Mouse (Mus musculus): ENCODE results near the gene Armcx5. TPM values are rescaled to one million over a fixed set of nuclear protein-coding genes. Genes with fewer than 3 reads are reported as not detected.
"Not testable (repeated sequence)": the region's sequence is repeated elsewhere in the genome, so short reads cannot be mapped to it uniquely, and the experiment has no call there.

Gene Armcx5
- total RNA-seq (2017): 26.9 to 46.5 TPM (median 27.9 TPM) in 3 replicates

DNA sequence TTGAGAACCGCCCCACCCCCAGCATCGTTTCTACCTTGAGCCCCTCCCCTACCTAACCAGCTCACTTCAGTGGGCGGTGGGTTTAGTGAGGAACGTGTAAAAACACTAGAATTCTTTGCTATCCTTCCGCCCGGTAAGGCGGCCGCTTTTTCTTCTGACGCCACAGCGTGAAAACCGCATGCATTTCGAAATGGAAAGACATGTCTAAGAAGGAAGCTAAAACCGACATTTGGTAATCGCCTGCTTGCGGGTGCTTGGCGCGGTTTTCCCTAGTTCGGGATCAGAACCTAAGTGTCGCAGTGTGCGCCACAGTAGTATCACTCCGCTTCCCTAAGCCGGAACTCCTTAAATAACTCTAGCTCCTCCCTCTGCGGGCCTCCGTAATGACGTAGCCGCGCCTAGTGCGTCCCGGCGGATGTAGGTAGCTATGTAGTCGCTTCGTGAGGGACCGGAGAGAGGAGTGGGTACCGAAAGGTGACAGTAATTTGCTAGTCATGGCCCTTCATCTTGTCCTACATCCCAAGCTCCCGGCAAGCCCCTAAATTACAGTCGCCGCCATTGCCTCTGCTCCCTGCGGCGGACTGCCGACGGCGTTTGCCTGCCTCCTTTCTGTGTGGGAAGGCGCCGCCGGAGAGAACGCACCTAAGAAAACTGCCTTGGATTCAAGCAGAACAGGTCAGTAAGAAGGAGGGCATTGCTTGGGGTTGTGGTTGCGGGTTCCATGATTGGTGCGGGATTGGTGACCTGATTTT lies at the start of gene Armcx5, which contains the start of gene Gprasp1:
Gene Armcx5 (plus strand): TSS at position 430 of the 752 bp plus-strand sequence.
Gene Gprasp1 (plus strand): TSS at position 430 of the 752 bp plus-strand sequence.
- peak; percentile 99 for ATAC-seq (replicated peaks; ENCODE audit: insufficient number of reproducible peaks, low FRiP score, low TSS enrichment, poor library complexity, severe bottlenecking)

DNA sequence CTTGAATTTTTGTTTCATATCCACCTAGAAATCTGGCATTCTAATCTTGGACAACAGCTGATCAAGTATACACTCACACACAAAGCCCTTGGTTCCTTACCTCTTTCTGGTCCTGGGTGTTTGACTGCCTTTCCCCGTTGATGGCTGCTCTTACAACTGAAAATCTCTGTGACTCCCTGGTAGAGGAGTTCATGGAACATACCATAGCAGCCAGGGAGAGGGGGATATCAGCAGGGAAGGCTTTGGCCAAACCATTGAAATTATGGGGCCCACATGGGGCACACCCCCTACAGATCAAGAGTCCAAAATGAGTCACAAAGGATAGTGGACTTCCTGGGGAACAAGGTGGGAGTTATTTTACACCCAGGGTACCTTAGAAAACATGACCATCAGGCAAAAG lies 48.9 kb upstream of the Armcx5 start, which contains the start of gene Tcp11x2:
Gene Tcp11x2 (minus strand): TSS at position 158 of the 400 bp plus-strand sequence.
- no peak for ATAC-seq (replicated peaks; ENCODE audit: insufficient number of reproducible peaks, low FRiP score, low TSS enrichment, poor library complexity, severe bottlenecking)

DNA sequence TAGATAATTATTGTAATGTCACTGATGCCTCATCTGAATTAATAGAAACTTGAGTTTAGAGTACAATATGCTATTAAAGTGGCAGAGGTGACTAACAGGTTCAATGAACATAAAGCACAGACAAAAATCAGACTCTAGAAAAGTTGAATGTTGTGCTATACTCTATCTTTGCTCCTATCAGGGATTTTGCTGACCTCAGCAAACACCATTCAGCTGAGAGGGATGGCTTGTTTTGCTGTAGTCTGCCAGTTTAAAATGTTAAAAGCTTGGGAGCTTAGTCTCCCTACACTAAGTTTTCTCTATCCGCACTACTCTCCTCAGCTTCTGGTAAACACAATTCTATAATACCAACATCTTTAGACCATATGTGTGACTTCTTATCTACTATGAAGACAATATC lies 39.4 kb upstream of the Armcx5 start:
- no peak for ATAC-seq (replicated peaks; ENCODE audit: insufficient number of reproducible peaks, low FRiP score, low TSS enrichment, poor library complexity, severe bottlenecking)

GRCm38 (mm10) chrX:135704349-135704748 lies 38.2 kb upstream of the Armcx5 start:
- ATAC-seq (replicated peaks; ENCODE audit: insufficient number of reproducible peaks, low FRiP score, low TSS enrichment, poor library complexity, severe bottlenecking): no peak

GRCm38 (mm10) chrX:135712845-135713244 lies 29.7 kb upstream of the Armcx5 start:
- no peak for ATAC-seq (replicated peaks; ENCODE audit: insufficient number of reproducible peaks, low FRiP score, low TSS enrichment, poor library complexity, severe bottlenecking)

- no peak for ATAC-seq (replicated peaks; ENCODE audit: insufficient number of reproducible peaks, low FRiP score, low TSS enrichment, poor library complexity, severe bottlenecking)
These were observed 17.4 kb upstream of the Armcx5 start, which contains the start of gene Tmsb15a for GRCm38 (mm10) chrX:135725161-135725560. Gene Tmsb15a (minus strand): TSS chrX:135725261.

DNA sequence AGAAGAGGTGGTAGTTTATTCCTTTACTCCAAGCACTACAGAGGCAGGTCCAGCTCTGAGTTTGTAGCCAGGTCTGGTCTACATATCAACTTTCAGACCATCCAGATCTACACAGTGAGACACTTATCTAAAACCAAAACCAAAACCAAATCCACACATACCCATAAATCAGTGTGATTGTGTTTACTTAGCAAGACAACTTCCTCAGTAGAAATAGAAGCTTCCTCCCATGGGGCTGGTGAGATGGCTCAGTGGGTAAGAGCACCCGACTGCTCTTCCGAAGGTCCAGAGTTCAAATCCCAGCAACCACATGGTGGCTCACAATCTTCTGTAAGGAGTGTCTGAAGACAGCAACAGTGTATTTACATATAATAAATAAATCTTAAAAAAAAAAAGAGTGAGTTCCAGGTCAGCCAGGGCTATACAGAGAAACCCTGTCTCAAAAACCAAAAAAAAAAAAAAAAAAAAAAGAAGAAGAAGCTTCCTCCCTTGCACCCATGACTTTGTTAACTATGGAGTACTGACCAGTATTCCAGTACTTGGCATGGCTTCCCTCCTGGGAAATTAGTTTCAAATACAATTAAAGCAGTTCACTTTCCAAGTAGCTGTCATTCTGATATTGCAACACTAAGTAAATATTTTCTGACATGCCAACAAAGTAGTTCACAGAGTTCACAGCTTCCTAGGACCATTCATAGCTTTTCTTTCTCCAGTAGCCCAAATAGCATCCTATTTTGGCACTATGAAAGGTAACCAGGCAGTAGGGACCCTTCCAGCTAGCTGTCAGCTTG lies 3.6 kb upstream of the Armcx5 start:
- peak; percentile 80 for ATAC-seq (replicated peaks; ENCODE audit: insufficient number of reproducible peaks, low FRiP score, low TSS enrichment, poor library complexity, severe bottlenecking)

DNA sequence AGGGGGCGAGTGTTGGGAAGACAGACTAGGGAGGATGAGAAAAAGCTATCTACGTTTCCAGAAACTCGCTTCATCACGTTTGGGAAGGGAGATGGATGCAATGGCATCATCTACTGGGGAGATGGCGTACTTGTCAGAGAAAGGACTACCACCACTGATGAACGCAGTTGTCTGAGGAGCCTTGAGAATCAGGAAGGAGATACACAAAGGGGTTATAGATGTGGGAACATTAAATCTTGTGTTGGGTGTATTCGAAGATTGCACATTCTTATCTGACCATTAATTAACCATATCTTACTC lies 473 bp downstream of the Armcx5 start:
- ATAC-seq (replicated peaks; ENCODE audit: insufficient number of reproducible peaks, low FRiP score, low TSS enrichment, poor library complexity, severe bottlenecking): no peak

- not testable (repeated sequence) for ATAC-seq (replicated peaks; ENCODE audit: insufficient number of reproducible peaks, low FRiP score, low TSS enrichment, poor library complexity, severe bottlenecking)
These were observed 2.8 kb downstream of the Armcx5 start for GRCm38 (mm10) chrX:135745376-135745775.

- peak; percentile 63 for ATAC-seq (replicated peaks; ENCODE audit: insufficient number of reproducible peaks, low FRiP score, low TSS enrichment, poor library complexity, severe bottlenecking)
These were observed 10.3 kb downstream of the Armcx5 start for GRCm38 (mm10) chrX:135752832-135753231.

DNA sequence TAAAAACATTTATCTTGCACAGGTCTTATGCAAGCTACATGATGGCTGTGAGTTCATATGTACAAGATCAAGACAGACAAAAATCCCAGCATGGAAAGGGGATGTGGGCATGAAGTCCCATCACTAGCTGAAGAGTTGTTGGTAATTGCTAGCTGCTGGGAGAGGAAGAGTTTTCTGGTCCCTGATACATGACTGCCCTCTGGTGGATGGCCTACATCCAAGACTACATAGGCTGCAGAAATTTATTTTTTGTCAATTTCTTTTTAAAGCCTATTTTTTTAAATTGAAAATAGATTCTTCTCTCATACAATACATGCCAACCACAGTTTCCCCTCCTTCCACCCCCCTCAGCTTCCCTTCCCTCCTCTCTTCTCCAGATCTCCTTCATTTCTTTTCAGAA lies 19.2 kb downstream of the Armcx5 start:
- ATAC-seq (replicated peaks; ENCODE audit: insufficient number of reproducible peaks, low FRiP score, low TSS enrichment, poor library complexity, severe bottlenecking): no peak

GRCm38 (mm10) chrX:135768043-135768548 lies 25.6 kb downstream of the Armcx5 start:
- no peak for ATAC-seq (replicated peaks; ENCODE audit: insufficient number of reproducible peaks, low FRiP score, low TSS enrichment, poor library complexity, severe bottlenecking)

DNA sequence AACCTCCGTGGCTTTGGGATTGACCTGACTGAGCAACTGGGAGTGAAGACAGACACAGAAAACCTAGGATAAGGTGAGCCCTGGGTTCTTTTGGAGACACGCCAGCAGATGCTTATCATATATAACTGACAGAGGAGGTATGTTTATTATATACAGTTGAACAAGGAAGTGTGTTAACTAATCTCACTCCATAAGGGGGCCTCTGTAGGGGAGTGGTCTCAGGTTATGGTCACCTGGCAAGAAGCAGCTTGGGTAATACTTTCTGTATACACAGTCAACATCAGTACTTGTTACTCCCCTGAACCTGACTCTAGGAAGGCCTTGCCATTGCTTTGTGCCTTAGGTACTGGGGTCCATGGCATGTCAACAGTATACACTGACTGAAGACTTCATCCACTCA lies 26.0 kb downstream of the Armcx5 start:
- no peak for ATAC-seq (replicated peaks; ENCODE audit: insufficient number of reproducible peaks, low FRiP score, low TSS enrichment, poor library complexity, severe bottlenecking)

GRCm38 (mm10) chrX:135791536-135791935 lies 49.0 kb downstream of the Armcx5 start:
- no peak for ATAC-seq (replicated peaks; ENCODE audit: insufficient number of reproducible peaks, low FRiP score, low TSS enrichment, poor library complexity, severe bottlenecking)

GRCm38 (mm10) chrX:135792326-135792725 lies 49.8 kb downstream of the Armcx5 start:
- ATAC-seq (replicated peaks; ENCODE audit: insufficient number of reproducible peaks, low FRiP score, low TSS enrichment, poor library complexity, severe bottlenecking): no peak

DNA sequence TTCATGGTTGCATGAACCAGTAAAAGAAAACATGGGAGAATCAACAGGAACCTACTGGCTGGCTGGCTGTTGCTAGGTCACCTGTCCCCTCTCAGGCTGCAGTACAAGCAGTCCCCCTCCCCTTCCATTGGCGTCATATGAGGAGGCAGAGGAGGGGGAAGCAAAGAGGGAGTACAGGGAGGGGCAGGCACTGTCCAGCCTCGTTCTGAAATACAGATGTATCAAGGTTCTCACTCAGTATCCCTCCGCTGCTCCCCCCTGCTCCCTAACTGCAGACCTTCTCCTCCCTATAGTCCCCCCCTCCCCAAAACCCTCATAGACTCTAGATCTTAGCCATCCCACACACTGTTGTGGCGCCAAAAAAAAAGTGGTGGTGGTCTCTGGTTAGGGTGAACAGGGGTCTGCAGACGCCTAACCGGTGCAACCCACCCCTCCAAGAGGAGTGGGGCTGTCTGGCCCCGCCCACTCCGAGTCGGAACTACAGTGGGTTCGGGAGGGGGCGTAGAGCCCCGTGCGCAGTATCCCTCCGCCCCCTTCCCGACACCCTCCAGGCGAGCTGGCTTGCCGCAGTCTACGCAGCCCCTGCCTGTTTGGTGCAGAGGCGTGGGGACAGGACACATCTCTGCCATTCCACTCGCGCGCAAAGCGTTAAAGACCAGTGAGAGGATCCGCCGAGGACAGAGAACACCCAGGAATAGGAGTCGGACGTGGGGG lies 53.2 kb downstream of the Armcx5 start:
- ATAC-seq (replicated peaks; ENCODE audit: insufficient number of reproducible peaks, low FRiP score, low TSS enrichment, poor library complexity, severe bottlenecking): not testable (repeated sequence)

DNA sequence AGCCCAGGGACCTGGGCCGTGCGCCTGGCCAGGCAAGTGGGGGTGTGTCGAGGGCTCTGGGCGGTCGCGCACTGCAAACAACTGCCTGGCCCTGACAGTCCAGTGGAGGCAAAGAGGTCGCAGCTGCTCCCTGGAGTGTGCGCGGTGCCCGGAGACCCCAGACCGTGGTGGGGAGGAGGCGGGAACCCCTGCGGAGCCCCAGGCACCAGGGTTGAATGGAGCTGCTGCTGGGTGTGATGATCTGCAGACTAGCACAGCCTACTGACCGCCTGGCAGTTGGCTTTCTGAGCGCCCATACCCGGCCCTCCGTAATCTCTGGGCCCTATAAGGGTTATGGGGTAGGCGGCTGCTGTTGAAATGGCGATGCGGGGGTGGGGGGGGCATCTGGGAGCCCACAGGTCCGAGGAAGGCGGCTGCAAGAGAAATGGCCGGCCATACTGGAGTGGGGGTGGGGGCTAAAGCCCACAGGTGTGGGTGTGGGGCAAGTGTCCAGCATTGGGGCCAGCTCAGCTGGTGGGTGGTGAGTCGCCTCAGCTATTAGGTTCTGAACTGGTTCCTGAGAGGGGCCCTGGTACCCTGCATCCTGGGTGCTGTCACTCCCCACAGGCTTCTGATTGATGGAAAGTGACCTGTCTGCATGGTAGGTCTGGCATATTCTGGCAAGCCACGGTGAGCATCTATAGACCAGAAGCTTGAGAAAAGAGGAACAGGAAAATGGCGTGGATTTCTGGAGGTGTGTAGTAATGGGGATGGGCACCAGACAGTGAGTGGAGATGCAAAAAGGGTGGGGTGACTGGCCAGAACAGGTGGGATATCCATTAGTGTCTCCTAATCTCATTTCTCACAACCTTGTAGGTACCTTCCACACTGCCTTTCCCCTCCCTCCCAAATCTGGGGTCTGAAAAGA lies 54.0 kb downstream of the Armcx5 start:
- ATAC-seq (replicated peaks; ENCODE audit: insufficient number of reproducible peaks, low FRiP score, low TSS enrichment, poor library complexity, severe bottlenecking): not testable (repeated sequence)

All from monocyte, adult 5-6 weeks (primary cell).